Mouse (Mus musculus) spleen, postnatal 14 days (tissue): ENCODE data around the gene Mrpl53.

Experiments used
- DNase-seq, 2 experiments: peaks; one replicate each; pipeline ENCODE4 v3.0.0; 2021 to 2022; ENCODE audit warnings: low spot score in 2 of 2

The Mrpl53 gene

DNA sequence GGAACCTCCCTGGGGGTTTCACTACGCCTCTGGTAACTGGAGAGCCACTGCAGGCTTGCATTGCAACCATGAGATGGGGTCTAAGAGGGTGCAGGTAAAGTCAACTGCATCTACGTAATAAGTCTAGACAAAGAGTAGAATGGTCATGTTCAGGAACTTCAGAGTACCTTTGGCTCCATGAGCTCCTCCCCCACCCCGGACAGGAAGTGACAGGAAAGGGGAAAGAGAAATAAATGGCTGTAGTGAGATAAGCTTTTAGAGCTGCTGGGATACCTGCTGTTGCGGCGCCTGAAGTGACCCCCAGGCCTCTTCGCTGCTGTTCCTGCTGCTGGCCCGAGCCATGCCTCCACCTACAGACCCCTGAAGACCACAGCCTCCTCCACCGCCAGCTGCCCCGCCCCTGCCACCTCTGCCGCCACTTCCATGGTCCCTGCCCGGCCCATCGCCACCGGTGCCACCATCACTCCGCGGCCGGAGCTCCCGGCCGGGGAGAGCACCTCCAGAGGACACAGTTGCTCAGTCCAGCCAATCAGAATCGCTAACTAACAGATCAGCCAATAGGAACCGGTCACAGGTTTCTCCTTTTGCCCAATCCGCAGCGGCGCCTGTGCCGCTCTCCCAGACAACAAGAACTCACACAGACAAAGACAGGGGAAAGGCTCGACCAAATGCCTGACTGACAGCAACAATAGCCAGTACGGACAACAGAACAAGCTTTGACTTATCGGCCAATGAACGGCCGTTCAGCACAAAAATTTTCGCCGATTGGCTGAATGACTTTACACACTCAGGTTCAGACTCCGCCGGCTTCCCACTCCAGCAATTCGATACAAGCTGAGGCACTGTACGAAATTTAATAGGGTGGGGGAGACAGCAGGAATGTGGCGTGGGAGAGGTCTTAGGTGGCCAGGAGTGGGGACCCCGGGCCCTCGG is 12.4 kb downstream of the Mrpl53 start, which contains the start of gene Wbp1:
TSS of gene Wbp1 (minus strand) at position 630 of the 933 bp plus-strand sequence.
- DNase-seq = peak; percentile 80 to 82

GRCm38 (mm10) chr6:83121863-83122710 is 13.2 kb downstream of the Mrpl53 start:
- peak in 1 of 2 experiments; percentile 44 for DNase-seq

DNA sequence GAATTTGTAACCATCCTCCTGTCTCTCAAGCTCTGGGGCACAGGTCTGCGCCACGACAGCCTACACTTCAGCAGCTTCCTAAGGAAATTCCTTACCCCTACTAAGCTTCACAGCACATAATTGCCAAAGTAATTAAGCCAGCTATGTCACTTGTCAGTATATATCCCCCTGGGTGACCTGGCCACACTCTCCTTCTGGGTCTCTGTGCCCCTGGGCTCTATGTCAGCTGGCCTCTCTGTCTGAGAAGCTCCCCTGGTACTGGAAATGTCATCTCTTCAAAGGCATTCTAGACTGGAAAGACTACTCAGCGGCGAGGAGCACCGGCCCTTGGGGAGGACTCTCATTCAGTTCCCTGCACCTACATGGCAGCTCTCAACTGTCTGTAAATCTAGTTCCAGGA is 14.1 kb downstream of the Mrpl53 start:
- DNase-seq = no peak

GRCm38 (mm10) chr6:83124851-83125312 is 16.0 kb downstream of the Mrpl53 start:
- peak; percentile 76 to 87 for DNase-seq

GRCm38 (mm10) chr6:83125331-83125730 is 16.5 kb downstream of the Mrpl53 start, which contains the start of gene Ino80b:
TSS of gene Ino80b (minus strand) at chr6:83125431.
- no peak for DNase-seq

GRCm38 (mm10) chr6:83127419-83127818 is 18.6 kb downstream of the Mrpl53 start:
- no peak for DNase-seq

GRCm38 (mm10) chr6:83131469-83132034 is 22.7 kb downstream of the Mrpl53 start:
- no peak for DNase-seq

- DNase-seq = no peak
Observed at GRCm38 (mm10) chr6:83132176-83132919, 23.5 kb downstream of the Mrpl53 start.

DNA sequence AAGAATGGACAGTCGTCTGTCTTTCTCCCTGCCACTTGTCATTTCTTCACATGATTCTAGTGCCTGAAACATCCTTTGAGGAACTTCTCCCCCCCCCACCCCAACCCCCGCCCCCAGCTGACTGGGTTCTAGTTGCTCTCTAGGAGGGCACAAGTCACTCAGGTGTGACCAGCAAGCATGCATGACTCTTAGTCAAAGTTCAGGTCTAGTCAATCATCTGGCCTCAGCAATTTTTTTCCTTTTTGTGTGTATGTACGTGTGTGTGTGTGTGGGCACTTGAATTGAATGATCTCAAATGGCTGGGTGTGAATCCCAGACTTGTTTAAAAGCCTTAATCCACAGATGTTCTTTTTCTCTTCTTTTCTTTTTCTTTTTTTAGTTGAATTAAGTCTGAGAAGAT is 25.4 kb downstream of the Mrpl53 start:
- DNase-seq = no peak

- no peak for DNase-seq
Observed at GRCm38 (mm10) chr6:83134951-83135513, 26.2 kb downstream of the Mrpl53 start, which contains the start of gene Rtkn. TSS of gene Rtkn (plus strand) at chr6:83135463.

DNA sequence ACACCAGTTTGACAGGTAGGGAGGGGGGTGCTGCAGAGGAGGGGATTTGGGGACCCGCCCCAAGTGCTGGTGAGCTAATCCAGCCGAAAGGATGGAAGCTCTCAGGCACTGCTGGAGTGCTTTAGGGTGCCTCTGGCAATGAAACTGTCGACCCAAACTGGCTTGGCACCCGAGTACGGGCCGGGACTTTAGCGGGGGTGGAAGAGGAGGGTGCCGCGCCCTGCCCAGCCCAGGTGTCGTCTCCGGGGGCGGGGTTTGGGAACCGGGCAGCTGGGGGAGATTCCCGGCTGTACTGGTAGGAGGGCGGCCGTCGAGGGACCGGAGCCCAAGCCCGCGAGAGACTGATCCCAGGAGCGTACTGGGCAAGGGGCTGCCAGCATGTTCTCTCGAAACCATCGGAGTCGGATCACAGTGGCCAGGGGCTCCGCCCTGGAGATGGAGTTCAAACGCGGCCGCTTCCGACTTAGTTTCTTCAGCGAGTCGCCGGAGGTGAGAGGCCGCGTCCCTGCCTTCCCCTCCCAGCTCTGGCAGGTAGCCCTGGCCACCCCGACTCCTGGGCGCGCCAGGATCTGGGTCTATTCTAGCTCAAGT is 26.8 kb downstream of the Mrpl53 start:
- DNase-seq = no peak

DNA sequence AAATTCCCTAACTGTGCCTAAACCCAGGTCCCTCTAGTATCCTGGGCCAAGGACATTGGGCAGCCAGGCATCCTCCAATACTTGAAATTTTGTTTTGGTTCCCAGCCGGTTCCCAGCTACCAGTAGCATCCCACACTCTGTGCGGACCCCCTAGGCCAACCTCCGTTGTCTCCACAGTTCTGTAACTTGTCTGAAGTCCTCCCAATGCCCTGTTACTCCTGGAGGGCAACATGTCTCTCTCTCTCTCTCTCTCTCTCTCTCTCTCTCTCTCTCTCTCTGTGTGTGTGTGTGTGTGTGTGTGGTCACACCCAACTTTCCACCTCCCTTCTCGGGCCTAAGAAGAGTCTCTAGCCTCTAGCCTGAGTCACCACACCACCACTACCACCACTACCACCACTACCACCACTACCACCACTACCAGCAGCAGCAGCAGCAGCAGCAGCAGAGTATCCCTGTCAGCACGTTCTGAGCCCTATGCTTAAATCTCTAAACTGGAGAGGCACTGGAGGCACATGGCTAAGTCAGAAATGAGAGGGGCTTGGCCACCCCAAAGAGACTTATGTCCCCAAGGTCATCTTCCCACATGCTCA is 27.5 kb downstream of the Mrpl53 start:
- DNase-seq = no peak

- DNase-seq = no peak
Observed at GRCm38 (mm10) chr6:83136881-83137575, 28.2 kb downstream of the Mrpl53 start.

GRCm38 (mm10) chr6:83137576-83137950 is 28.7 kb downstream of the Mrpl53 start:
- DNase-seq = no peak

DNA sequence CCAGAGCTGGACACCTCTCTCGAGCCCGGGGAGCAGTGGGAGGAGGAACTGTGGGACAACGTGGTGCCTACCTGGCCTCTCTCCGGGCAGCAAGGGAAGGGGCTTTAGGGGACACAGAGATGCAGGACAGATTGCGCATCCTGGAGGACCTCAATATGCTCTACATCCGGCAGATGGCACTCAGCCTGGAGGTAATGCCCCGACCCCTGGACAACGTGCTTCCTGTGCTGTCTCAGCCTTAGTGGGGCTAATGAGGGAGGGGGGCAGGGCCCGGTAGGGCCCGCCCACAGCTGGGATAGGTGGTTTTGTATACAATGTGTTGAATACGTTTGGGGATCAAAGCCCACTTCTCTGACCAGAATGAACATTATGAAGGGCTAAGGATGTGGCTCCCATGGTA is 29.2 kb downstream of the Mrpl53 start:
- no peak for DNase-seq

- DNase-seq = no peak
Observed at GRCm38 (mm10) chr6:83140044-83140443, 31.2 kb downstream of the Mrpl53 start.

DNA sequence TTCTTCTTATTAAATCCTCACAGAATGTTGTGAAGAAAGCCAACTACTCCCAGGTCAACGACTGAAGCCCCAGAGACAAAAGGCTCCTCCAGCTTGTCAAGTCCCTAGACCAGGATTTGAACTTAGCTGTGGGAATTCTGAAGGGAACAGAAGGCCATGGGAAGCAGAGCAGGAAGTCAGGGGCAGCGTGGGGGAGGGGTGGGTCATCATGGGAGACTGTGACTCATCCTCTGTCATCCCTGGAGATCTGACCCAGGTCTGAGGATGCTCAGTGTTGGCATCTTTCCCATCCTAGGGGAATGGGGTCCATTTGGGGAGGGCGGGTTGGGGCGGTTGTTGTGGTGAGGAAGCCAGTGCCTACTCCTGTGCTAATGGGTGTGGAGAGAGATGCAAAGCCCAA is 32.8 kb downstream of the Mrpl53 start:
- DNase-seq = no peak

GRCm38 (mm10) chr6:83142211-83142731 is 33.4 kb downstream of the Mrpl53 start:
- DNase-seq = no peak

- DNase-seq = no peak
Observed at GRCm38 (mm10) chr6:83142886-83143285, 34.0 kb downstream of the Mrpl53 start.
